Mouse (Mus musculus) C2C12 (cell line): ENCODE measurements around the gene Tex2.

Source experiments
- CTCF ChIP-seq: IDR thresholded peaks from one replicate; pipeline ENCODE4 v1.5.1; 2011; ENCODE audit not compliant: control insufficient read depth, insufficient read depth, insufficient read length
- FOSL1 ChIP-seq: IDR thresholded peaks from one replicate; pipeline ENCODE4 v1.8.0; 2011; ENCODE audit warnings: mild to moderate bottlenecking, low read length; ENCODE audit not compliant: poor library complexity, insufficient read depth, severe bottlenecking
- MYOD1 ChIP-seq: IDR thresholded peaks from one replicate; pipeline ENCODE4 v1.6.1; 2011; ENCODE audit warnings: low read depth; ENCODE audit not compliant: control insufficient read depth, insufficient read length

DNA sequence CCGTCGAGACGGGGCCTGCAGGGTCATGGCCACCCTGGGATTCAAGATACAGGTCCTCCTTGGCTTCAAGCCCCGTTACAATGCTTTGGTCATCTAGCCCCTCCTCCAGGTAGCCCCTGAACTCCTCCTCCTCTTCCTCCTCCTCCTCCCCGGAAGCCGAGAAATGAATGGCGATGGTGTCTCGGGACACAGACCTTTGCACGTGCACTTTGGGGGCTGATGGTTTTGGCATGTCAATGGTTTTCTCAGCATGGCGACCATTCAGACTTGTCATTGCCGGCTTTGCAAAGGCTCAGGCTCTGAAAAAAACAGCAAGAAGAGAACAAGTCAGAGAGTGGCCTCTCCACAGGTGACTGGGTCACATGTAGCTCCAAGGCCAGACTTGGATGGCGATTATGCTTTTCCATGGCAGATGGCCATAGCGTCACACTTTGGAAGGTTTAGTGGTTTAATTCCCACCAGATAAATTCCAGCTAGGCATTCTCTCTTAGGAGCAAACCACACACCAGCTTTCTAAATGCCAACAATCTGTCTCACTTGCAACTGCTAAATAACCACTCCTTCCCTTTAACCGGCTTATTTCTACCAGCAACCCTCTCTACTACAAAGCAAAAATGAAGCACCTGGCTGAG lies 44.8 kb downstream of the Tex2 start:
- TF ChIP-seq FOSL1 (no peak), MYOD1 (no peak), CTCF (no peak)
